Comparison of ENCODE assay signal across 13 mouse cellular contexts in the genomic region with DNA sequence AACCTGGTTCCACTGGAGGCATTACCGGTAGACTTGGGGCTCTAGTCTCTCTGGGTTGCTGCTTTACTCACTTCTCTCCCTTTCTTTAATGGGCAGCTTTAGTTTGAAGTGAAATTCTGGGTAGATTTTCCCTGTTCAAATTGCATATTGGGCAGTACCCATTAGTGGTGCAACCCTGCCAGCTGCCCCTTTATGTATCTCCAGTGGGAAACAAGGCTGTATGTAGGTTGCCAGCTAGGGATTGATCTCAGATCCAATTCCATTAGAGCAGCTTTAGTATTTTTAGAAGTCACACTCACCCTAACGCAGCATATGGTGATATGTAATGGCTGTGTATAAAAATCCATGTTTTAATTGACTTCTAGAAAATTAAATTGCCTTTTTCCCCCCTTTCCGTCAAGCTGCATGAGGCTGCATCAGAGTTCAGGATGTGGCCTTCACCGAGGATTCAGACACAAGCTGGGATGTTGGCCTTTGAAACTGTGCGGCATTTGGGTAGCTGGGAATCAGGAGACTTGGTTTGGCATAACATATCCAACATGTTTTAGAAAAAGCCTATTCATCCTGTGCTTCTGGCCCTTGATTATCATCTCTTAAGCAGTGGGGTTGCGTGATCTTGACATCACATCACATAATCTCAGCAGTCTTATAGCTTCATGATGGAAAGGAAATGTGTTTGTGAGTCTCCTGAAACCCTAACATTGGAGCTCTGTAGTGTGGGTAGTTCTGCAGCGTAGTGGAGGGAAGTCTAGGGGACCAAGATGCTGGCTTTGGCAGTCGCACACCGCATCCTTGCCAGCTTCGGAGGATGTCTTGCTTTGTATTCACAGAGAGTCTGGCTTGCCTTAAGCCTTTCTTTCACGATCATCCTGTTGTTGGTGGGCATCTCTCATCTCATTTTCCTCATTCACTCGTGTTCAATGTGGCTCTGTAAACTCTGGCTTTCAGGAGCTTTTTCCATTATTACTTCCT. TPM values are rescaled to one million over a fixed set of nuclear protein-coding genes. Genes with fewer than 3 reads are reported as not detected.
DNase-seq lines count a peak whose midpoint lies in the region; ATAC-seq lines count a peak whose summit lies in the region.
"Had no signal": no experiment of that assay in that cellular context is flagged by ENCODE, and none has a peak within 500 bp of the region (broad histone marks: within the 10 kb centered on the region; RNA-seq: fewer than 3 reads in every experiment).

No protein-coding gene starts in this region.

- peaks cover 25% of the 10 kb centered on the region for H3K4me1 ChIP-seq in hindbrain, embryonic 13.5 days (replicated peaks)
- H3K4me1 ChIP-seq in hindbrain, embryonic 10.5 days (replicated peaks), result no peaks in the 10 kb centered on the region
- H3K4me1 ChIP-seq: embryonic facial prominence, embryonic 15.5 days; limb, embryonic 12.5 days; neural tube, embryonic 12.5 days had no signal

- H3K9me3 ChIP-seq in hindbrain, embryonic 13.5 days, result no peaks in the 10 kb centered on the region
- no peaks in the 10 kb centered on the region for H3K9me3 ChIP-seq in hindbrain, embryonic 10.5 days
- H3K9me3 ChIP-seq: embryonic facial prominence, embryonic 15.5 days; limb, embryonic 12.5 days; neural tube, embryonic 12.5 days had no signal

- peak overlapping the region; percentile 55; the same call in 1 of the 2 replicates for H3K27ac ChIP-seq in hindbrain, embryonic 13.5 days
- no peak overlapping the region for H3K27ac ChIP-seq in hindbrain, embryonic 10.5 days
- H3K27ac ChIP-seq: embryonic facial prominence, embryonic 15.5 days; limb, embryonic 12.5 days; neural tube, embryonic 12.5 days had no signal

- no peak overlapping the region for H3K4me3 ChIP-seq in hindbrain, embryonic 13.5 days
- no peak overlapping the region for H3K4me3 ChIP-seq in hindbrain, embryonic 10.5 days
- H3K4me3 ChIP-seq: embryonic facial prominence, embryonic 15.5 days; limb, embryonic 12.5 days; neural tube, embryonic 12.5 days had no signal

- no peak for DNase-seq in hindbrain, embryonic 10.5 days (ENCODE audit: low spot score)
- peak; percentile 87 to 89 for DNase-seq in cerebellum, postnatal 25 days
- peak; percentile 62 for DNase-seq in layer of hippocampus, adult 9-11 months
- DNase-seq in right cerebral cortex, postnatal 10 days (ENCODE audit: low spot score in 2 of 2), result peak; percentile 84 to 88
- no peak for DNase-seq in spleen, postnatal 14 days (ENCODE audit: low spot score in 2 of 2)
- no peak for DNase-seq in adrenal gland, postnatal 36 days
- no peak for DNase-seq in adrenal gland, postnatal 14 days
- DNase-seq: heart, adult 18-20 months; kidney, adult 2 months had no signal

- 82% methylated on average over 12 of the region's 12 CpGs for WGBS in hindbrain, embryonic 13.5 days
- 93% methylated on average over 12 of the region's 12 CpGs for WGBS in hindbrain, embryonic 10.5 days

- no peaks in the 10 kb centered on the region for H3K27me3 ChIP-seq in hindbrain, embryonic 13.5 days
- H3K27me3 ChIP-seq in hindbrain, embryonic 10.5 days (ENCODE audit: insufficient read depth, poor library complexity, severe bottlenecking), result no peaks in the 10 kb centered on the region
- H3K27me3 ChIP-seq: embryonic facial prominence, embryonic 15.5 days; limb, embryonic 12.5 days; neural tube, embryonic 12.5 days had no signal

- H3K9ac ChIP-seq in hindbrain, embryonic 13.5 days, result no peak overlapping the region
- H3K9ac ChIP-seq: embryonic facial prominence, embryonic 15.5 days; limb, embryonic 12.5 days; neural tube, embryonic 12.5 days had no signal

- no peaks in the 10 kb centered on the region for H3K36me3 ChIP-seq in hindbrain, embryonic 13.5 days
- H3K36me3 ChIP-seq in hindbrain, embryonic 10.5 days, result no peaks in the 10 kb centered on the region
- H3K36me3 ChIP-seq: embryonic facial prominence, embryonic 15.5 days; limb, embryonic 12.5 days; neural tube, embryonic 12.5 days had no signal

- ATAC-seq in hindbrain, embryonic 13.5 days (ENCODE audit: low FRiP score), result no peak

- H3K4me2 ChIP-seq in hindbrain, embryonic 13.5 days, result no peak overlapping the region
- H3K4me2 ChIP-seq: embryonic facial prominence, embryonic 15.5 days; limb, embryonic 12.5 days; neural tube, embryonic 12.5 days had no signal

RNA-seq across cellular contexts. Expression of gene Sh3gl2, which starts 56.0 kb away (rescaled TPM):
- polyA plus RNA-seq in hindbrain, embryonic 13.5 days (2015; fragmentation: Nextera tagmentation; extraction: Ambion mirVana), result 57.7 and 63.2 TPM in 2 replicates
- 4.1 and 6.9 TPM in 2 replicates for polyA plus RNA-seq in hindbrain, embryonic 10.5 days (2016; fragmentation: Nextera tagmentation; extraction: Ambion mirVana)
- total RNA-seq in adrenal gland, postnatal 36 days (2021), result 10 to 100 TPM; 24.0 to 37.6 TPM
- 17.3 and 20.4 TPM in 2 replicates for total RNA-seq in adrenal gland, postnatal 14 days (2021)

Comparison
In these comparisons a context has a peak if more than half of its experiments do, and no peak if none do; other contexts are left out.
1. DNase-seq: peak in cerebellum, postnatal 25 days (2 of 2), layer of hippocampus, adult 9-11 months (single experiment) and right cerebral cortex, postnatal 10 days (2 of 2); none in hindbrain, embryonic 10.5 days (single experiment), spleen, postnatal 14 days (0 of 2), adrenal gland, postnatal 36 days (0 of 2) and adrenal gland, postnatal 14 days (single experiment).